Mouse (Mus musculus): ENCODE data around the gene Ccdc190. TPM values are rescaled to one million over a fixed set of nuclear protein-coding genes. Genes with fewer than 3 reads are reported as not detected.

The Ccdc190 gene
- polyA plus RNA-seq, 1 experiment, result 41.1 TPM

DNA sequence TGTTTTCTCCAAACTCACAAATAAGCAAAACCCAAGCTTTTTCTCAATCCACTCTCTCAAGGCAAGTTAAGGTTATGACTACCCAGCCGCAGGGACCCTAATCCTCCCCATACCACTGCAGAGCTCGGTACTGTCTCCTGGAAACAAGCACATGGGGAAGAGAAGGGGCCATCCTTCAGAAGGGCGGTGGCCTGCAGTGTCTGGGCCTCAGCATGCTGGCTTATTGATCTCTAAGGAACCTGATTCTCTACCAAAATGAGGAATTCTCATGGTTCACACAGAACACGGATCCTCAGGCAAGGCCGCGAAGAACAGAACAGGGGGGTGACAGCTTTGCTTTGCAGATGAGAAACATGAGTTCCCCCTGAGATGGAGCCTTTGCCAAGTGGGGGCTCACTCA, 23.1 kb downstream of the Ccdc190 start:
- 91% methylated on average over 6 of the region's 6 CpGs for WGBS
- no peak for DNase-seq
- no peaks in the 10 kb centered on the region for H3K27me3 ChIP-seq (ENCODE audit: control insufficient read depth, insufficient read depth, low read length)
- TF ChIP-seq CTCF (IDR thresholded peaks at IDR 0.05; ENCODE audit: borderline replicate concordance, insufficient read depth, low read depth, low read length) (no peak), POLR2A (IDR thresholded peaks at IDR 0.05; ENCODE audit: borderline replicate concordance, insufficient read depth, low read length) (no peak)
- H3K4me3 ChIP-seq (replicated peaks; ENCODE audit: insufficient read depth, low read depth, low read length), result no peak overlapping the region
- no peak overlapping the region for H3K27ac ChIP-seq (ENCODE audit: insufficient read depth, low read length)
- no peaks in the 10 kb centered on the region; the same call in 1 of the 2 replicates for H3K4me1 ChIP-seq (ENCODE audit: control insufficient read depth, insufficient read depth, low read length)

DNA sequence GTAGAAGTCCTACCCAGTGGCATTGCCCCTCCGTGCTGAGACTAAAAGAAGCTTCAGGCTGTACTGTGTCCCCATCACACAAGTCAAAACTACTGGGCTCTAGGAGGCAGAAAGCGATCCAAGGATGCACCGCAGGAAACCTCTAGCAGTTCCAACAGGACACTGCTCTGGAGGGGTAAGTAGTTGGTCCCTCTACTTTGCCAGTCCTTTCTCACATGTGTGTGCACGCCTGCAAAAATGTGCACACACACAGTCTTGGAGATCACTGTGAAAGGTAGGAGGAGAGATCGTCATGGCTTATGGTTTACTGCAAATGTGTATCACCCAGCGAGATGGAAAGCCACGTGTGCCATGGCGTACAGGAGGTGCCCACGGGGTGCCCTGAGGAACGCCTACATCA, 24.2 kb downstream of the Ccdc190 start:
- H3K27ac ChIP-seq (ENCODE audit: insufficient read depth, low read length), result no peak overlapping the region
- TF ChIP-seq CTCF (IDR thresholded peaks at IDR 0.05; ENCODE audit: borderline replicate concordance, insufficient read depth, low read depth, low read length) (no peak), POLR2A (IDR thresholded peaks at IDR 0.05; ENCODE audit: borderline replicate concordance, insufficient read depth, low read length) (no peak)
- 44% methylated on average over 10 of the region's 10 CpGs for WGBS
- DNase-seq, result no peak
- no peaks in the 10 kb centered on the region for H3K27me3 ChIP-seq (ENCODE audit: control insufficient read depth, insufficient read depth, low read length)
- H3K4me3 ChIP-seq (replicated peaks; ENCODE audit: insufficient read depth, low read depth, low read length), result peak overlapping the region; percentile 51
- no peaks in the 10 kb centered on the region; the same call in 1 of the 2 replicates for H3K4me1 ChIP-seq (ENCODE audit: control insufficient read depth, insufficient read depth, low read length)

DNA sequence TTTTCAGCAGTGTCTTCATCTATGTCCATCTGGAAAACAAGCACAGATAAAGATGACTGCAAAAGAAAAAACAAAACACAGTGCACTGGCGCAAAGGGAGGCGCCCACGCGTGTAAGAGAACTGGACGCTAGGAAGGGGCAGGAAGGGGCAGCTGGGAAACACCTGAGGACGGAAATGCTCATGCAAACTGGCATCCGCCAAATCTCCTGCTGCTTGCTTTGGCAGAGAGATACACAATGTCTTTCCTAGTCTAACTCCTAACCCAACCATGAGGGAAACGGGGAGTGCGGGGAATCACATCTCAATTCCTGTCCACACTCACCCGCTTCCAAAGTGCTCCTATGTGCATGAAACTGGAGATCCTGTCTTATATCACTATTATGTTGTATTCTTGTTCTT, 24.7 kb downstream of the Ccdc190 start:
- TF ChIP-seq POLR2A (IDR thresholded peaks at IDR 0.05; ENCODE audit: borderline replicate concordance, insufficient read depth, low read length), result no peak
- Histone ChIP-seq H3K4me1 (ENCODE audit: control insufficient read depth, insufficient read depth, low read length) (no peaks in the 10 kb centered on the region; the same call in 1 of the 2 replicates), H3K27me3 (ENCODE audit: control insufficient read depth, insufficient read depth, low read length) (no peaks in the 10 kb centered on the region), H3K27ac (ENCODE audit: insufficient read depth, low read length) (no peak overlapping the region), H3K4me3 (replicated peaks; ENCODE audit: insufficient read depth, low read depth, low read length) (peak overlapping the region; percentile 51)
- DNase-seq, result peak in 1 of 2 experiments; percentile 20
- 29% methylated on average over 10 of the region's 10 CpGs for WGBS

DNA sequence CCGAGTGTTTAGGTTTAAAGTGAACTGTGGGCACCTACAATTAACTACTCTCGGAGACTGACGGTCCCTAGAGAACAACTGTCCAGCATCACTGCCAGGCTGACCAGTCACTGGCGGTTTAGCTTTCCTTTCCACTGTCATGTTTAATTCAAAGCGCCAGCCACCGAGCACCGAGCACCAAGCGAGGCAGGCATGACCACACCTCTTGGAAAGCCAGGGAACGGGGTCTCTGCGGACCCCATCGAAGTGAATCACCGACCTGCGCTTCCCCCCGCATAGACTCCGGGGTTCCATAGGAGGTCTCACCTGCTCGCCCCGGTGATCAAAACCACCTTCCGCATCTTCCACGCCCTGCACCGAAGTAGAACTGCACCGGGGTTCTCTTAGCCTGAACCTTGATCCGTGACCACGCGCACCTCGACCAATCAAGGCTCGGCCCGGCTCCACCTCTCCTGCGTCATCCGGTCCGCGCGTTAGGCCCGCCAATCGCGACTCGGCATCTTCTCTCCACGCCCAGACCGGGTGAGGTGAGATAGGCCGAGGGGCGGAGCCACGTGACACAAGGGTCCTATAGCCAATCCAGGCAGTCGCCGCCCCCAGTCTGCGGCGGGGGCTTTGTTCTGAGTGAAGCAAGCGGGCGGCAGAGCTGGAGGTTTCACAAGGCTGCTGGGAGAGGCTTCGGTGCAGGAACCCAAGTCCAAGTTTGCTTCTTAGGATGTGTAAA, 40.5 kb downstream of the Ccdc190 start, which contains the start of gene Hsd17b7:
Gene Hsd17b7, minus strand, starts transcription at position 450 of the 724 bp plus-strand sequence.
- Histone ChIP-seq H3K27ac (ENCODE audit: insufficient read depth, low read length) (no peak within 1 kb of the TSS), H3K27me3 (ENCODE audit: control insufficient read depth, insufficient read depth, low read length) (no peaks in the 10 kb centered on the region), H3K4me3 (replicated peaks; ENCODE audit: insufficient read depth, low read depth, low read length) (peak within 1 kb of the TSS; percentile 74), H3K4me1 (ENCODE audit: control insufficient read depth, insufficient read depth, low read length) (no peaks in the 10 kb centered on the region)
- peak; percentile 86; the same call in 1 of the 2 replicates for TF ChIP-seq POLR2A (IDR thresholded peaks at IDR 0.05; ENCODE audit: borderline replicate concordance, insufficient read depth, low read length)
- no peak for TF ChIP-seq CTCF (IDR thresholded peaks at IDR 0.05; ENCODE audit: borderline replicate concordance, insufficient read depth, low read depth, low read length)
- WGBS, result under 1% methylated on average over 48 of the region's 48 CpGs
- peak; percentile 97 to 99 for DNase-seq

DNA sequence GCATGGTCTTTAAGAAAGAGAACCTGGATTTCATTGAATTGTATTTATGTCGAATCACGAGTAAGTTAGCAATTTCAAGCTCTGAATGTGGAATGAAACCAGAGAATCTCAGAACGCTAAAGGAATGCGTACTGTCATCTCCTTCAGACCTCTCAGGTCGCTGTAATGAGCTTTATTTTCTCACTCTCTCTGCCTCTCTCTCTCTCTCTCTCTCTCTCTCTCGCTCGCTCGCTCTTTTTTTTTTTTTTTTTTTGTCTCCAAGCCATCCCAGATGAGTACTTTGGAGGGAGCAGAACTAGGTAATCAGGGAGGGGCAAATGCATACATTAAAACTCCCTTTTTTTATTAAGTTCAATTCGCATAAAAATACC, 41.1 kb downstream of the Ccdc190 start:
- TF ChIP-seq CTCF (IDR thresholded peaks at IDR 0.05; ENCODE audit: borderline replicate concordance, insufficient read depth, low read depth, low read length), result no peak
- TF ChIP-seq POLR2A (IDR thresholded peaks at IDR 0.05; ENCODE audit: borderline replicate concordance, insufficient read depth, low read length), result no peak
- Histone ChIP-seq H3K4me3 (replicated peaks; ENCODE audit: insufficient read depth, low read depth, low read length) (peak overlapping the region; percentile 67), H3K27ac (ENCODE audit: insufficient read depth, low read length) (no peak overlapping the region), H3K27me3 (ENCODE audit: control insufficient read depth, insufficient read depth, low read length) (no peaks in the 10 kb centered on the region), H3K4me1 (ENCODE audit: control insufficient read depth, insufficient read depth, low read length) (no peaks in the 10 kb centered on the region)
- DNase-seq, result no peak
- under 1% methylated on average over 9 of the region's 9 CpGs for WGBS

DNA sequence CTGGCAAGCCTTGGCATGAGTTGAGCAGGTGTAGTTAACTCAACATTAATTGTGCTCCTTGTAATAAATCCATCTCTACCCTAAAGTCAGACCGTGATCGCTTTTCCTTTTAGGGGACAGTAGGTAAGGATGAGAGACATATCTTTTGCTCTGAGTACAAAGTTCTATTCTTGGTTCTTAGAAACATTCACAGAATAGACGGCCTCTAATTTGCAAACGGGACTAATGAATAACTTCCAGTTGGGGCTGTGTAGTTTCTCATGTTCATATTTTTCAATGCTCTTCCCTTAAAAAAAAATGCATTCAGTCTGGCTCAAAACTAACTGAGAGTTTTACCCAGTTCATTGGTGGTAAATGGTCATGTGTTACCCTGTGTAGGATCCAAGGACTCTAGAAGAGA, 42.5 kb downstream of the Ccdc190 start:
- no peak for DNase-seq
- Histone ChIP-seq H3K4me3 (replicated peaks; ENCODE audit: insufficient read depth, low read depth, low read length) (no peak overlapping the region), H3K27me3 (ENCODE audit: control insufficient read depth, insufficient read depth, low read length) (no peaks in the 10 kb centered on the region), H3K4me1 (ENCODE audit: control insufficient read depth, insufficient read depth, low read length) (no peaks in the 10 kb centered on the region), H3K27ac (ENCODE audit: insufficient read depth, low read length) (no peak overlapping the region)
- 96% methylated on average over 4 of the region's 4 CpGs for WGBS
- no peak for TF ChIP-seq POLR2A (IDR thresholded peaks at IDR 0.05; ENCODE audit: borderline replicate concordance, insufficient read depth, low read length)
- no peak for TF ChIP-seq CTCF (IDR thresholded peaks at IDR 0.05; ENCODE audit: borderline replicate concordance, insufficient read depth, low read depth, low read length)

DNA sequence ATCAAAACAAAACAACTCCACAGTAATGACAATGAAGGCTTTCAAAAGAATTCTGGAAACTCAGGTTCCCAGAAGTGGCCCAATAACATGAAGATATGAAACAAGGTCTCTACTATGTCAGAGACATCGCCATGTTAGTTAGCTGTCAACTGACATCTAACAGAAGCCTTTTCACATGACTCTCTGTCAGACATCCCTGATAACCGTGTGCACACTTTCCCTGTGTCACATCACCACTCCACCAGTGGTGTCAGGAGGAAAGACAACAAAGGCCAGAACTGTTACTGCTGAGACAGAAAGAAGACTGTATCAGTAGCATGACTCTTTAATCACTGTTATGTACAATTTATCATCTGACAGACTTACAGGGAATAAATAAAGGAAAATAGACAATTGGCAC, 43.5 kb downstream of the Ccdc190 start:
- H3K27ac ChIP-seq (ENCODE audit: insufficient read depth, low read length), result no peak overlapping the region
- no peaks in the 10 kb centered on the region for H3K4me1 ChIP-seq (ENCODE audit: control insufficient read depth, insufficient read depth, low read length)
- no peaks in the 10 kb centered on the region for H3K27me3 ChIP-seq (ENCODE audit: control insufficient read depth, insufficient read depth, low read length)
- WGBS, result 74% methylated on average over 2 of the region's 2 CpGs
- no peak for DNase-seq
- no peak overlapping the region for H3K4me3 ChIP-seq (replicated peaks; ENCODE audit: insufficient read depth, low read depth, low read length)
- TF ChIP-seq POLR2A (IDR thresholded peaks at IDR 0.05; ENCODE audit: borderline replicate concordance, insufficient read depth, low read length), result no peak

DNA sequence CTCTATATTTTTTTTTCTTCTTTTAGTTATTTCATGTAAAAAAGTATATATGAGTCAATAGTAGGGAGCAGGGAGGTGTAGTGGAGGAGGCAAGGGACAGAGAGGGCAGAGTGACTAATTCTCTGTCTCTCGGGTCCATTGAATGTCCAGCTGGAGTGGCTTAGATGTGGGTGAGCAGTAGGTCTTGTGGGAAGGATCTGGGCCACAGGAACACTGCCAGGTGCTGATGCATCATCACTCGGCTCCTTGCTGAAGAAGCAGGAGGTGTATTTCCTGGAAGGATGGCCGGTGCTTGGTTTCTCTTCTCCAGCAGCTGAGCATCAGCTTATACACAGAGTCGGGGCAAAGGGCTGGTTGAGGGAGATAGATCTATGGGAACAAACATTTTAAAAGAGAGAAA, 49.2 kb downstream of the Ccdc190 start:
- Histone ChIP-seq H3K4me1 (ENCODE audit: control insufficient read depth, insufficient read depth, low read length) (no peaks in the 10 kb centered on the region), H3K4me3 (replicated peaks; ENCODE audit: insufficient read depth, low read depth, low read length) (no peak overlapping the region), H3K27me3 (ENCODE audit: control insufficient read depth, insufficient read depth, low read length) (no peaks in the 10 kb centered on the region), H3K27ac (ENCODE audit: insufficient read depth, low read length) (no peak overlapping the region)
- no peak for TF ChIP-seq CTCF (IDR thresholded peaks at IDR 0.05; ENCODE audit: borderline replicate concordance, insufficient read depth, low read depth, low read length)
- TF ChIP-seq POLR2A (IDR thresholded peaks at IDR 0.05; ENCODE audit: borderline replicate concordance, insufficient read depth, low read length), result no peak
- WGBS, result 60% methylated on average over 4 of the region's 4 CpGs
- DNase-seq, result no peak

Other genes with a start within 250 kb of the Ccdc190 start
- gene Rgs4, start 181.0 kb upstream of the Ccdc190 start, polyA plus RNA-seq (2012; rRNA removed), result 42.0 and 48.3 TPM in 2 replicates
- gene Hsd17b7, start 40.6 kb downstream of the Ccdc190 start, polyA plus RNA-seq (2012; rRNA removed), result 14.4 and 15.8 TPM in 2 replicates
- 2.1 and 2.9 TPM in 2 replicates for gene Ddr2, start 182.1 kb downstream of the Ccdc190 start, polyA plus RNA-seq (2012; rRNA removed)
- gene Uap1, start 246.3 kb downstream of the Ccdc190 start, polyA plus RNA-seq (2012; rRNA removed), result 40.7 and 45.1 TPM in 2 replicates

Measured in cerebellum, adult 2 months (tissue).